Mouse (Mus musculus) cerebral cortex, adult 2 months (tissue): ENCODE results near the gene Galnt2.

Experiments used
- WGBS: fragments of 180-500 bp; shearing (Covaris S2); methylation state at CpG from one replicate; pipeline ENCODE4 v1.1.7; 2018; 5-methylcytosine and 5-hydroxymethylcytosine counted together

Gene Galnt2

GRCm38 (mm10) chr8:124235536-124235935 lies 4.3 kb downstream of the Galnt2 start:
- 92% methylated on average over 4 of the region's 4 CpGs for WGBS

- WGBS: 91% methylated on average over 6 of the region's 6 CpGs
Measured at GRCm38 (mm10) chr8:124239350-124239749, 8.2 kb downstream of the Galnt2 start.

GRCm38 (mm10) chr8:124240932-124241331 lies 9.7 kb downstream of the Galnt2 start:
- 85% methylated on average over 8 of the region's 8 CpGs for WGBS

GRCm38 (mm10) chr8:124242208-124242607 lies 11.0 kb downstream of the Galnt2 start:
- 68% methylated on average over 6 of the region's 6 CpGs for WGBS

- 94% methylated on average over 5 of the region's 5 CpGs for WGBS
Measured at GRCm38 (mm10) chr8:124242913-124243312, 11.7 kb downstream of the Galnt2 start.

- 83% methylated on average over 6 of the region's 6 CpGs for WGBS
Measured at GRCm38 (mm10) chr8:124247581-124247980, 16.4 kb downstream of the Galnt2 start.

- 96% methylated on average over 6 of the region's 6 CpGs for WGBS
Measured at GRCm38 (mm10) chr8:124248688-124249087, 17.5 kb downstream of the Galnt2 start.

- WGBS: 74% methylated on average over 3 of the region's 3 CpGs
Measured at GRCm38 (mm10) chr8:124250255-124250654, 19.1 kb downstream of the Galnt2 start.

- 70% methylated on average over 4 of the region's 4 CpGs for WGBS
Measured at GRCm38 (mm10) chr8:124250785-124251184, 19.6 kb downstream of the Galnt2 start.

- WGBS: 46% methylated on average over 5 of the region's 5 CpGs
Measured at GRCm38 (mm10) chr8:124252533-124252950, 21.4 kb downstream of the Galnt2 start.

- 75% methylated on average over 6 of the region's 6 CpGs for WGBS
Measured at GRCm38 (mm10) chr8:124253939-124254338, 22.7 kb downstream of the Galnt2 start.

GRCm38 (mm10) chr8:124256841-124257240 lies 25.6 kb downstream of the Galnt2 start:
- 49% methylated on average over 9 of the region's 9 CpGs for WGBS

GRCm38 (mm10) chr8:124257363-124257762 lies 26.2 kb downstream of the Galnt2 start:
- WGBS: 18% methylated on average over 10 of the region's 10 CpGs

GRCm38 (mm10) chr8:124259146-124259545 lies 28.0 kb downstream of the Galnt2 start:
- WGBS: 87% methylated on average over 4 of the region's 4 CpGs

- WGBS: 83% methylated on average over 7 of the region's 7 CpGs
Measured at GRCm38 (mm10) chr8:124259925-124260324, 28.7 kb downstream of the Galnt2 start.

- 63% methylated on average over 12 of the region's 12 CpGs for WGBS
Measured at GRCm38 (mm10) chr8:124260371-124260770, 29.2 kb downstream of the Galnt2 start.

- 75% methylated on average over 9 of the region's 9 CpGs for WGBS
Measured at GRCm38 (mm10) chr8:124263058-124263457, 31.9 kb downstream of the Galnt2 start.

GRCm38 (mm10) chr8:124264032-124264431 lies 32.8 kb downstream of the Galnt2 start:
- WGBS: 77% methylated on average over 8 of the region's 8 CpGs

- WGBS: 84% methylated on average over 12 of the region's 12 CpGs
Measured at GRCm38 (mm10) chr8:124264671-124265070, 33.5 kb downstream of the Galnt2 start.

GRCm38 (mm10) chr8:124265130-124265529 lies 33.9 kb downstream of the Galnt2 start:
- WGBS: 100% methylated on average over 2 of the region's 2 CpGs

GRCm38 (mm10) chr8:124265798-124266197 lies 34.6 kb downstream of the Galnt2 start:
- 72% methylated on average over 8 of the region's 8 CpGs for WGBS

- 93% methylated on average over 4 of the region's 4 CpGs for WGBS
Measured at GRCm38 (mm10) chr8:124267206-124267605, 36.0 kb downstream of the Galnt2 start.

- 70% methylated on average over 6 of the region's 6 CpGs for WGBS
Measured at GRCm38 (mm10) chr8:124270504-124270903, 39.3 kb downstream of the Galnt2 start.

- WGBS: 81% methylated on average over 11 of the region's 11 CpGs
Measured at GRCm38 (mm10) chr8:124270904-124271303, 39.7 kb downstream of the Galnt2 start.
